Mouse (Mus musculus) embryonic facial prominence, embryonic 11.5 days (tissue): ENCODE data around the gene Gm20219. TPM values are rescaled to one million over a fixed set of nuclear protein-coding genes. Genes with fewer than 3 reads are reported as not detected.

Source experiments
- polyA plus RNA-seq: library from polyadenylated mRNA; unstranded; fragments of >200 nt; fragmentation: Nextera tagmentation; extraction: Ambion mirVana; gene quantifications from 2 replicates; pipeline ENCODE4 v1.2.1, GENCODE M21; 2014

Gene Gm20219
- polyA plus RNA-seq, 1 experiment from 2014 or later = 0.70 TPM

Other genes starting within 250 kb of the Gm20219 start
- 27.3 and 28.2 TPM in 2 replicates for gene Kdm4b, start 228.3 kb downstream of the Gm20219 start, polyA plus RNA-seq
- 80.1 and 81.5 TPM in 2 replicates for gene Ptprs, start 77.9 kb downstream of the Gm20219 start, polyA plus RNA-seq
- gene Znrf4, start 42.0 kb downstream of the Gm20219 start, polyA plus RNA-seq = not detected in 2 replicates
- 37.2 and 45.3 TPM in 2 replicates for gene Safb2, start 30.2 kb upstream of the Gm20219 start, polyA plus RNA-seq
- 94.1 and 109 TPM in 2 replicates for gene Safb, start 30.4 kb upstream of the Gm20219 start, polyA plus RNA-seq
- 209 and 219 TPM in 2 replicates for gene 2410015M20Rik, start 55.4 kb upstream of the Gm20219 start, polyA plus RNA-seq
- gene Rpl36, start 59.0 kb upstream of the Gm20219 start, polyA plus RNA-seq = 1,376 and 1,538 TPM in 2 replicates
- gene Lonp1, start 72.5 kb upstream of the Gm20219 start, polyA plus RNA-seq = 48.3 and 49.5 TPM in 2 replicates
- 0.70 and 0.71 TPM in 2 replicates for gene Catsperd, start 73.8 kb upstream of the Gm20219 start, polyA plus RNA-seq
- 105 and 115 TPM in 2 replicates for gene Ranbp3, start 118.9 kb upstream of the Gm20219 start, polyA plus RNA-seq
- 352 and 362 TPM in 2 replicates for gene Ndufa11, start 163.4 kb upstream of the Gm20219 start, polyA plus RNA-seq
- gene Vmac, start 163.6 kb upstream of the Gm20219 start, polyA plus RNA-seq = 14.7 and 15.5 TPM in 2 replicates
- 6.7 and 7.8 TPM in 2 replicates for gene Nrtn, start 203.1 kb upstream of the Gm20219 start, polyA plus RNA-seq
- gene Dus3l, start 210.4 kb upstream of the Gm20219 start, polyA plus RNA-seq = 30.1 and 32.3 TPM in 2 replicates
- gene Prr22, start 215.9 kb upstream of the Gm20219 start, polyA plus RNA-seq = 0.66 and 0.72 TPM in 2 replicates